Mouse (Mus musculus) embryo, embryonic 10 days (tissue): ENCODE measurements at regions not wholly inside any gene's neighbourhood (a gene's known extent, or its start where the extent isn't known, plus 50 kb on each side); places are given as distances from the start of the nearest gene placed in this dataset.

Source experiments
- DNase-seq: peaks from one replicate; pipeline ENCODE4 v3.0.0-alpha.2; 2015; ENCODE audit warnings: low spot score

DNA sequence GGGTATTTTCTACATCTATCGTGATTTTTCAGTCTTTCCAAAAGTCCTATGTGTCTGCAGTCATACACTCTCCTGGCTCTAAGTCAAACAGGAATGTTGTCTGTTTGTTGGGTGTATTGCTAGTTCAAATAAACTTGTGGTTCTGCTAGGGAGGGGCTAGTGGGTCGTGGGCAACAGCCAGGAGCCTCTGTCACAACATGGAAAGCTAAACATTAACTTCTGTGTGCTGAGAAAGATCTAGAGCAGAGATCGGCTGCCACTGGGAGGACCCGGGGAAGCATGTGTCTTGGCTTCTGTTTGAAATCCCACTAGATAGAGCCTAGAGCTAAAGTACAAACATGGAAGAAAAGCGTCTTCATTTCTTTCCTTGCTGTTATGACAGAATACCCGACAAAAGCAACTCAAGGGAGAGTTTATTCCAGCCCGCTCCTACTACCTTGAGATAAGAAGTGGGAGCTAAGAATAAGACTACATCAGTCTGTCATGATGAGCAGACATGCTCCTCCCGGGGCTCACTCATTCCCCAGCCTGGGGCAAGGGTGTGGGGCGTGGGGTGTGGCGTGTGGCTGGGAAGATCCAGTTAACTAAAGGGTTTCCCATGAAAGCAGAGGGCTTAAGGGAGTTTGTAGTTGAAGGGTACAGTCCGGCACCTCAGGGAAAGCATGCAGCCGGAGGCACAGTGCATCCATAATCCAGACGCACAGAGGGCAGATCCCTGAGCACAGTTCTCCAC lies 190.7 kb downstream of the Rybp start:
- DNase-seq = no peak

GRCm38 (mm10) chr6:100094653-100095217 lies 192.6 kb downstream of the Rybp start:
- DNase-seq = no peak

- no peak for DNase-seq
Observed at GRCm38 (mm10) chr6:100092870-100093269, 194.4 kb downstream of the Rybp start.

DNA sequence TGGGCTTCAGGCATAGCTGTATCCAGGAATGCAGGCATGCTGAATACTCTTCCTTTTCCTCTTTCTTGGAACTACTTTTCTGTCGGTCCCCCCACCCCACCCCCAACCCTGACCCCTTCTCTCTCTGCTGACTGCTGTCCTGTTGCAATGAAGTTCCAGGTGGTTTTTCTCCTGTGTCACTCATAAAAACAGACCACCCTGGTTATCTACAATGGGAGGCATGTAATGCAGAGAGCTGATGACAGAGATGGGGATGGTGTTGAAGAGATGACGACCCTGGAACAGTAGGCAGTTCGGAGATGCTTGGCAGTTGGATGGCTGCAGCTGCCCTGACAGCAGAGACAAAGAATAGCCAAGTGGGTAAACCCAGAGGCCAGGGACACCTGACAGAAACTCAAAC lies 195.5 kb downstream of the Rybp start:
- DNase-seq = no peak

DNA sequence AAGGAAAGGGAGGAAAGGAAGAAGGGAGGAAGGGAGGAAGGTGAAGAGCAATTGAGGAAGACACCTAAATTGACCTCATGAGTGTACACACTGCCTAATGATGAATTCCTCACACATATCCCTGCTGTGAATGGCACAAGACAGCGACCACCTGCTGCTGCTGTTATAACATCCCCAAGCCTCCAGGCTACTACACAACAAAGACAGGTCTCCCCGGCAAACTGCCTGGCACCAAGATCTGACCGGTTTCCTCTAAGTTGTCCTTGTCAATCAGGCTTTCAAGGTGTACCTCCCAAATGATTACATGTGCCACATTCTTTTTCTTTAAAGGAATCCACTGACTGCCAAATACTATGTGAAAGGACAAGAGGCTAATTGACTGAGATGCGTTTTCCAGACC lies 198.7 kb downstream of the Rybp start:
- no peak for DNase-seq

GRCm38 (mm10) chr6:100086807-100087206 lies 200.5 kb downstream of the Rybp start:
- DNase-seq = no peak

DNA sequence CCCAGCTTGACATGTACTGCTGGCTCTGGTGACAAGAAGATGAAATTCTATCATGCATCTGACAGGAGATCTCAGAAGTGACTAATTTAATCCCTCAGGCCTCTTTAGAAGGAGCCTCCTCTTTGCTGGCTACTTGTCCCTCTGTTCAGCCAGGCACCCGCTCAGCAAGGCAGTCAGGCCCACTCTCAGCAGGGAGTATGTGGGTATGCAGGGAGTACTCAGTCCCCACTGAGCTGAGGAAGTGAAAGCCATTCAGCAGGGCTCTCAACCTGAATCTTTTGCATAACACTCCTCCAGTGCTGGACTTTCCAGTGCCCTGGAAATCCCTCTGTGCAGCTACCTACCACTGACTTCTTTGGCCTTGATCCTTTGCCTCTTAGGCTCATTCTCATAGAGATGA lies 201.3 kb downstream of the Rybp start:
- no peak for DNase-seq

DNA sequence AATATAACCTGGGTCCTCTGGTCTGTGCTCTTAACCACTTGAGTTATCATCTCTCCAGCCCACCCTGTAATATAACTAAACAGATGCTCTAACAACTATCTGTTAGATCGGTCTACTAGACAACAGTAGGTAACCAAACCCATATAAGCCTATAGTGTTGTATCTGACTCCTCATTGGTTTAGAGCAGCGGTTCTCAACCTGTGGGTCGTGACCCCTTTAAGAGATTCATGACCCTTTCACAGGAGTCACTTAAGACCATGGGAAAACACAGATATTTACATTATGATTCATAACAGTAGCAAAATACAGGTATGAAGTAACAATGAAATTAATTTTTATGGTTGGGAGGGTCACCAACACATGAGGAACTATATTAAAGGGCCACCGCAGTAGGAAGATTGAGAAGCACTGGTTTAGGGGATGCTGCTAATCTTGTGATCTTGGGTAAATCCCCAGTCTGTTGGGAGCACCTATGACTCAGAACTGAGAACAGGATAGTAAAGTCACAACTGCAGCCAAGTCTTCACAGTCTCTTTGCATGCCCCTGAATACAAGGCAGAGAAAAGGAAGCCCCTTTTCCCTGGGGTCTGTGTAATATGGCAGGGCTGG lies 203.3 kb downstream of the Rybp start:
- no peak for DNase-seq

- DNase-seq = no peak
Observed at GRCm38 (mm10) chr6:100083127-100083526, 204.2 kb downstream of the Rybp start.

DNA sequence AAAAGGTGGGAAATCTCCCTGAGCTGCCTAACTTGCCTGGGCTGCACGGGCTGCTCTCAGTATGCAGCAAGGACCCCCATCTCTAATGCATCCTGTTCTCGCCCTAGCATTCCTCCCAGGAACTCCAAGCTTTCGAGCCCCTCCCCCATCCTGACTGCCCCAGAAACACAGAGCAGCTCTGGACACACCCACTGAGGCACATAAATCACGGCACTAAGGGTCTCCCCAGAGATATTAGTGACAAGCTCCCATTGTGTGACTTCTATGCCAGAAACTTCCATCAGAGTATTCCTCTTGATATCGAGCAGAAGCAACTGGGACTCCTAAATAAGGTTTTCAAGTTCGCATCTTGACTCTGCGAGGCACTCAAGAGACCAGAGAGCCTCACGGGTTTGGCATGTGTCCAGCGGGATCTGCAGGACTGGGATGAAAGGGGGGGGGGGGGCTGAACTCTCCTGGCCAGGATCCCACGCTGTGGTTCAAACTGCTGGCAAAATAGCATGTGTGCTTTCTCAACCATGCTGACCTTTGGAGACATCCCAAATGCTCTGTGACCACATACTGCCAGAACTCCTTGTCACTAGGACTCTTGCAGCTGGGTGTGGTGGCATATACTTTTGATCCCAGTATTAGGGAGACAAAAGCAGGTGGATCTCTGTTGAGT lies 212.5 kb downstream of the Rybp start:
- DNase-seq = peak; percentile 59

- no peak for DNase-seq
Observed at GRCm38 (mm10) chr6:100072261-100072968, 214.9 kb downstream of the Rybp start.

- no peak for DNase-seq
Observed at GRCm38 (mm10) chr6:100069151-100069550, 218.1 kb downstream of the Rybp start.

- DNase-seq = no peak
Observed at GRCm38 (mm10) chr6:100067273-100067672, 220.0 kb downstream of the Rybp start.

DNA sequence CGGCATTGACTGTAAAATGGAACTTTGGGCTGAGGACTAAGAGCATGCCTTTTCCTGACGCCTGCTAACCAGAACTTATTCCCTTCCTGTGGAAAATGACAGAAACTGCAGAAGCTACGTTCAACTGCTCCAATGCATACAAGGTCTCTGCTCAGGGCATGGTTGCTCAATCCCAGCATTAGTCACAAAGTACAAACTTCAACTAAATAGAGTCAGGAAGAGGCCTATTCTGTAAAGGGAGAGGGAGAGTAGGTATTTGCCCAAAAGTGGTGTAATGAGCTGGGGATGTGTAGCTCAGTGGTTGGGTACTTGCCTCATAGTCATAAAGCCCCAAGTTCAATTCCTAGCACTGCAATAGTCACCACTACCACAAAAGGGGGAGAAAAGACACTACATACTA lies 221.7 kb downstream of the Rybp start:
- DNase-seq = no peak

DNA sequence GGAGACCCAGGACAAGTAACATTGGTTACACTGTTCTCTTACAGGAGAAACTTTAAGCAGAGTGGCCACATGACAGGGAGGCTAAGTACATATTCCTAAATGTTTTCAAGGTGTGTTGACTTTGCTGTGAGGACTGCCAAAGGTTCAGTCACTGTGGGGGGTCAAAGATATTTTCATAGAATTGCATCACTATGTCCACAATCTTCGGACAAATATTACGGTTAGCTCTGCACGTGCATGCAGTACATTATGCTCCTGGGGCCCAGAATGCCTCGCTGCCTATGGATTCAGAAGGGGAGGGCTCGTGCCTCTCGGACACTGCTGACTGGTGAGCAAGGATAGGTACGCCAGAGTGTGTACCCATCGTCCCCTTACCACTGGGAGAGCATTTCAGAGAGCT lies 224.3 kb downstream of the Rybp start:
- no peak for DNase-seq

GRCm38 (mm10) chr6:100059803-100060202 lies 227.5 kb downstream of the Rybp start:
- peak; percentile 37 for DNase-seq

GRCm38 (mm10) chr6:100055980-100056379 lies 231.3 kb downstream of the Rybp start:
- peak; percentile 67 for DNase-seq

- DNase-seq = peak; percentile 36
Observed at GRCm38 (mm10) chr6:100052955-100053795, 234.1 kb downstream of the Rybp start.

- no peak for DNase-seq
Observed at GRCm38 (mm10) chr6:100052406-100052805, 234.9 kb downstream of the Rybp start.

DNA sequence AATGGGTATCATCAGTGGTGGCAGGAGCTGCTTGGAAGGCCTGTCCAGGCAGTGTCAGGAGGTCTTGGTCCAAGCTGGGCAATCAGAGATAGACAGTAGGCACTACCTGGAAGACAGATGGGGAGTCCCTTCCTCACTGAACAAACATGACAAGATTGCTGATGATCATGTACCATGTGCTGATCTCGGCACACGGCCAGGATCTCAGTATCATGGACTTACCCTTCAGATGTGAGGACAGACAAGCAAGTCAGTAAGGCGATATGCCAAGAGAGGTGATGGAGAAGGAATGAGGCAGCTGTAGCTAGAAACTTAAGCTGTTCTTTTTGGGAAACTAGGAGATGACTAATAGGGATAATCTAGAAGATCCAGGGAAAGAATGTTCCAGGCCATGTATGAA lies 238.2 kb downstream of the Rybp start:
- no peak for DNase-seq

DNA sequence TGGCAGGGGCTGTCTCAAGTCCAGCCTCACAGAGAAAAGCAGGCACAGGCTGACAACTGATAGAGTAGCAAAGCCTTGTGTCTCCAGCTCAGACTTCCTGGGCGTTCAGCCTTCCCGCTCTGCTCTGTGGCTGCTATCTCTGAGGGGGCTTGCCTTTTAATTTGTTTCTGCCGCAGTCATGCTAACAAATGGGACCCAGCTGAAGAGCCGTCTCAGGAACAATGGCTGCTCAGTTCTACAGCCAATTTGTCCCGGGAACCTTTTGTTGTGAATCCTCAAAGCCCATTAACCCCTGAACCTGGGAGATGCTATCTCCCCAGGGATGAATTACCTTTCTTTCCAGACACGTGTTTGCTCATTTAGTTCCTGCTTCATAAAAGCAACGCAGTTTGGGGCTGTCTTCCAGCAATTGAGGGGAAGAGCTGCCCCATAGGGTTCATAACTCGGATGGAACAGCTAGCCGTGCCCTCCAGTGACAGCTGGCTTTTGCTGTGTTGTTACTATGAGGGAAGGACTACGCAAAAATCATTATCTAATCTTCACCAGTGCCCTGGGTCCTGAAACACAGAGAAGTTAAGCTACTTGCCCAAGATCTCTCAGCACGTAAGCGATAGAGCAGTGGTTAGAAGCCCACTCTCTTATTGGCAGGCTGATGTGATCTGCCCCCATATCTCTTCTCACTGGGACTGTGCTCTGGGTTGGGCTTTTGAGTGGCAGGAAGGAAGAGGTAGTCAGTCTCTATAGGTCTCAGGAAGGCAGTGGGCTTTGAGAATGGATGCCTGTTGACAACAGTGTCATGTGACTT lies 240.9 kb downstream of the Rybp start:
- peak; percentile 75 for DNase-seq
